In genomic region chr4:43232985-43233384, GRCm38 (mm10) we compare ENCODE assay signal across 17 mouse cellular contexts.
"Had no signal": no experiment of that assay in that cellular context is flagged by ENCODE, and none has a peak within 500 bp of the region (broad histone marks: within the 10 kb centered on the region; RNA-seq: fewer than 3 reads in every experiment).

No protein-coding gene starts in this region.

- DNase-seq: left cerebral cortex, postnatal 4 days; liver; liver, embryonic 13.5 days; liver, postnatal 0 days; lung, adult 18-20 months; lung, adult 2 months; lung, embryonic 14.5 days; lung, postnatal 10 days; lung, postnatal 14 days; lung, postnatal 36 days; lung, postnatal 4 days; midbrain, embryonic 14.5 days had no signal

- ATAC-seq: liver, embryonic 12.5 days; liver, postnatal 0 days; lung, postnatal 0 days; midbrain, embryonic 13.5 days; midbrain, embryonic 15.5 days; midbrain, embryonic 16.5 days had no signal
